Mouse (Mus musculus): Measurements from ENCODE around the gene Dip2b. TPM values are rescaled to one million over a fixed set of nuclear protein-coding genes. Genes with fewer than 3 reads are reported as not detected.

Gene Dip2b
- total RNA-seq (2014; fragmentation: Nextera tagmentation) = 10.6 and 14.5 TPM in 2 replicates
- total RNA-seq (2017) = 6.1 and 14.0 TPM in 2 replicates

- peak; percentile 82 for ATAC-seq (replicated peaks; ENCODE audit: low FRiP score, low TSS enrichment, poor library complexity, severe bottlenecking)
These were observed at the start of gene Dip2b for GRCm38 (mm10) chr15:100038470-100038971. Dip2b (plus strand) TSS chr15:100038664.

- ATAC-seq (replicated peaks; ENCODE audit: low FRiP score, low TSS enrichment, poor library complexity, severe bottlenecking) = no peak
These were observed 45.4 kb upstream of the Dip2b start for GRCm38 (mm10) chr15:99993100-99993499.

GRCm38 (mm10) chr15:99997114-99997804, 41.2 kb upstream of the Dip2b start:
- no peak for ATAC-seq (replicated peaks; ENCODE audit: low FRiP score, low TSS enrichment, poor library complexity, severe bottlenecking)

- no peak for ATAC-seq (replicated peaks; ENCODE audit: low FRiP score, low TSS enrichment, poor library complexity, severe bottlenecking)
These were observed 39.1 kb upstream of the Dip2b start for GRCm38 (mm10) chr15:99999390-99999789.

GRCm38 (mm10) chr15:100004677-100005273, 33.7 kb upstream of the Dip2b start:
- ATAC-seq (replicated peaks; ENCODE audit: low FRiP score, low TSS enrichment, poor library complexity, severe bottlenecking) = no peak

GRCm38 (mm10) chr15:100006180-100006579, 32.3 kb upstream of the Dip2b start:
- ATAC-seq (replicated peaks; ENCODE audit: low FRiP score, low TSS enrichment, poor library complexity, severe bottlenecking) = no peak

- no peak for ATAC-seq (replicated peaks; ENCODE audit: low FRiP score, low TSS enrichment, poor library complexity, severe bottlenecking)
These were observed 20.1 kb upstream of the Dip2b start for GRCm38 (mm10) chr15:100018280-100018899.

GRCm38 (mm10) chr15:100021175-100021574, 17.3 kb upstream of the Dip2b start:
- ATAC-seq (replicated peaks; ENCODE audit: low FRiP score, low TSS enrichment, poor library complexity, severe bottlenecking) = no peak

GRCm38 (mm10) chr15:100022923-100023322, 15.5 kb upstream of the Dip2b start:
- peak; percentile 70 for ATAC-seq (replicated peaks; ENCODE audit: low FRiP score, low TSS enrichment, poor library complexity, severe bottlenecking)

- ATAC-seq (replicated peaks; ENCODE audit: low FRiP score, low TSS enrichment, poor library complexity, severe bottlenecking) = no peak
These were observed 13.2 kb upstream of the Dip2b start for GRCm38 (mm10) chr15:100025076-100025834.

GRCm38 (mm10) chr15:100028133-100028532, 10.3 kb upstream of the Dip2b start:
- no peak for ATAC-seq (replicated peaks; ENCODE audit: low FRiP score, low TSS enrichment, poor library complexity, severe bottlenecking)

- no peak for ATAC-seq (replicated peaks; ENCODE audit: low FRiP score, low TSS enrichment, poor library complexity, severe bottlenecking)
These were observed 9.0 kb upstream of the Dip2b start for GRCm38 (mm10) chr15:100029497-100029896.

GRCm38 (mm10) chr15:100029900-100030299, 8.6 kb upstream of the Dip2b start:
- no peak for ATAC-seq (replicated peaks; ENCODE audit: low FRiP score, low TSS enrichment, poor library complexity, severe bottlenecking)

GRCm38 (mm10) chr15:100032546-100032945, 5.9 kb upstream of the Dip2b start:
- no peak for ATAC-seq (replicated peaks; ENCODE audit: low FRiP score, low TSS enrichment, poor library complexity, severe bottlenecking)

- ATAC-seq (replicated peaks; ENCODE audit: low FRiP score, low TSS enrichment, poor library complexity, severe bottlenecking) = peak; percentile 30; the same call in 1 of the 2 replicates
These were observed 687 bp downstream of the Dip2b start for GRCm38 (mm10) chr15:100039001-100039701.

- ATAC-seq (replicated peaks; ENCODE audit: low FRiP score, low TSS enrichment, poor library complexity, severe bottlenecking) = no peak
These were observed 2.2 kb downstream of the Dip2b start for GRCm38 (mm10) chr15:100040541-100041266.

- no peak for ATAC-seq (replicated peaks; ENCODE audit: low FRiP score, low TSS enrichment, poor library complexity, severe bottlenecking)
These were observed 3.0 kb downstream of the Dip2b start for GRCm38 (mm10) chr15:100041267-100042047.

GRCm38 (mm10) chr15:100042048-100042400, 3.6 kb downstream of the Dip2b start:
- no peak for ATAC-seq (replicated peaks; ENCODE audit: low FRiP score, low TSS enrichment, poor library complexity, severe bottlenecking)
